Mouse (Mus musculus) spleen, adult 12 weeks (tissue): ENCODE data around the gene Zbtb8b.

Experiments used
- DNase-seq: peaks from one replicate; pipeline ENCODE4 v3.0.0; 2022; ENCODE audit warnings: low spot score

Gene Zbtb8b

DNA sequence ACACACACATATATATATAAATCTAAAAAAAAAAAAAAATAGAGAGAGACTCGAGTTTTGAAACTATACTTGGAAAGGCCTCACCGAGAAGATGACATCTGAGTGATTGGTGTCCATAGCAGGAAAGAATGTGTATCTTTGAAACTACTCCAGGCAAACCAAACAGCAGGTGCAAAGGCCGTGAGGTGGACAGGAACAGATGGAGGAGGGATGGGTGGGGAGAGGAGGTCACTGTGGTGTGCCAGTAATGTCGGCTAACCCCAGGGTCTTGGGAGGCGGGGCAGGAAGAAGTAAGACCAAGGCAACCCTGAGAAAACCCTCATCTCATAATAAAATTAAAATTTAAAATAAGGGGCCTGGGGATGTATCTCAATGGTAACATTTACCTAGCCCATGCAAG lies 64.8 kb downstream of the Zbtb8b start:
- no peak for DNase-seq
